Mouse (Mus musculus) G1E (cell line): ENCODE measurements around the gene Cactin.

Experiments
- CTCF ChIP-seq: IDR thresholded peaks from 2 replicates; pipeline ENCODE4 v1.5.1; 2012; ENCODE audit warnings: low read depth, low read length, inconsistent platforms, mixed read lengths
- GATA1 ChIP-seq: IDR thresholded peaks from 2 replicates; pipeline ENCODE4 v1.6.1; 2012; ENCODE audit warnings: borderline replicate concordance, low read length, inconsistent platforms, mixed read lengths
- GATA2 ChIP-seq: IDR thresholded peaks from 2 replicates; pipeline ENCODE4 v1.6.1; 2012; ENCODE audit warnings: low read depth, low read length, inconsistent platforms, borderline replicate concordance
- POLR2AphosphoS5 ChIP-seq: IDR thresholded peaks from 2 replicates; pipeline ENCODE4 v1.6.1; 2012; ENCODE audit warnings: low read depth, low read length, inconsistent platforms; ENCODE audit not compliant: insufficient replicate concordance
- TAL1 ChIP-seq: conservative IDR thresholded peaks from 2 replicates; pipeline ENCODE4 v1.6.1; 2012; ENCODE audit warnings: low read depth, low read length, inconsistent platforms, mixed read lengths

GRCm38 (mm10) chr10:81356352-81356990, 35.6 kb downstream of the Cactin start:
- TF ChIP-seq GATA1 (no peak), TAL1 (no peak), CTCF (no peak), POLR2AphosphoS5 (no peak), GATA2 (no peak)
